Mouse (Mus musculus): ENCODE results near the gene Fars2. TPM values are rescaled to one million over a fixed set of nuclear protein-coding genes. Genes with fewer than 3 reads are reported as not detected.

Fars2 gene
- polyA plus RNA-seq, 1 experiment from 2014 or later, result 37.9 TPM

DNA sequence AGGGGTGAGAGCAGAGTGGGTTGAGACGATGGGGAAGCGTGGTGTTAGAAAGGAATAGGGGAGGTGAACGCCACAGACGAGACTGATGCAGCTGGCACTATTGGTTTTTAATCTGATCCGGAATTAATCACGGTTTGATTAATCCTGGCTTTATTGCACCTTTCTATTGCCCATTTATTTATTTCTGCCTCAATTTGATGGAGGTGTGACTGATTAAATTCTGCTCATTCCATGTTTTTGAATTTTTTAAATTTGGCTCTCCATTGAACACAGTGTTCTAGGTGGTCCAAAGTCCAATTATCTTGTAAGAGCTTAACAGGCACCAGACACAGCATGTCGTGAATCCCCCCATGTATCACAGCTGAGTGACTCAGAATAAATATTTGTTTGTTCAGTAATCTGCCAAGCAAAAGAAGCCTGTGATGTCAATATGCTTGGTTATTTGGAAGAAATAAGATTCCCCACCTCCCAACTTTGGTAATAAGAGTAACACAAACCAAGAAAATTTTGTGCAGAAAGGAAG, 166.4 kb downstream of the Fars2 start:
- Histone ChIP-seq H3K9ac (replicated peaks) (no peak overlapping the region), H3K4me3 (ENCODE audit: low read depth, low read length) (no peak overlapping the region), H3K36me3 (replicated peaks; ENCODE audit: insufficient read depth, low read length) (no peaks in the 10 kb centered on the region), H3K4me1 (ENCODE audit: insufficient read depth) (peaks cover 4% of the 10 kb centered on the region), H3K4me2 (ENCODE audit: low read depth, low read length) (no peak overlapping the region), H3K27me3 (ENCODE audit: insufficient read depth, low read length) (no peaks in the 10 kb centered on the region), H3K9me3 (ENCODE audit: low read length) (no peaks in the 10 kb centered on the region), H3K27ac (ENCODE audit: low read depth) (no peak overlapping the region)
- DNase-seq (no peak), ATAC-seq (no peak)
- TF ChIP-seq EP300 (IDR thresholded peaks at IDR 0.05; ENCODE audit: low read depth) (no peak), CTCF (IDR thresholded peaks at IDR 0.05; ENCODE audit: low read depth) (no peak)
- WGBS (ENCODE audit: insufficient replicate concordance), result 83% methylated on average over 7 of the region's 7 CpGs

GRCm38 (mm10) chr13:36284097-36284496, 166.9 kb downstream of the Fars2 start:
- H3K9me3 ChIP-seq (ENCODE audit: low read length), result no peaks in the 10 kb centered on the region
- no peak overlapping the region for H3K4me2 ChIP-seq (ENCODE audit: low read depth, low read length)
- 79% methylated on average over 1 of the region's 1 CpGs for WGBS (ENCODE audit: insufficient replicate concordance)

DNA sequence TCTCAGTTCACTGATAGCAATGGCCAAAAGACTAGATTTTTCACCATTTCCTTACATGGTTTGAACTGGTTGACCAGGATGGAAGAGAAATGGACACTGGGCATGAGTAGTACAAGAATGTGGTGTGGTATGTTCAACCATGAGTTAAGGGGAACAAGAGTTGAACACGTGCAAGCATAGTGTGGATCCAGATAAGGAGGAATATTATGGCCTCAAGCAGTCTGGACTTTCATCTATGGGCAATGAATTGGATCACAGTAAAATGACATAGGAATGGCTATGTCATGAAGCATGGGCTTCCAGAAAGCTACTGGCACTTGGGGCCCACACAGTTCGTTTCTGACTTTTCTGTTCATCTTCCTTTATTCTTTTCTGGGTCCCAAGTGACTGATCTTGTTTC, 168.0 kb downstream of the Fars2 start:
- 73% methylated on average over 2 of the region's 2 CpGs for WGBS (ENCODE audit: insufficient replicate concordance)
- H3K9me3 ChIP-seq (ENCODE audit: low read length), result no peaks in the 10 kb centered on the region
- H3K9ac ChIP-seq (replicated peaks), result no peak overlapping the region
- no peaks in the 10 kb centered on the region for H3K36me3 ChIP-seq (replicated peaks; ENCODE audit: insufficient read depth, low read length)
- no peak overlapping the region for H3K4me3 ChIP-seq (ENCODE audit: low read depth, low read length)
- H3K27ac ChIP-seq (ENCODE audit: low read depth), result no peak overlapping the region
- TF ChIP-seq CTCF (IDR thresholded peaks at IDR 0.05; ENCODE audit: low read depth), result no peak
- TF ChIP-seq EP300 (IDR thresholded peaks at IDR 0.05; ENCODE audit: low read depth), result no peak
- no peak for DNase-seq
- H3K4me1 ChIP-seq (ENCODE audit: insufficient read depth), result peaks cover 4% of the 10 kb centered on the region
- ATAC-seq, result no peak
- no peaks in the 10 kb centered on the region for H3K27me3 ChIP-seq (ENCODE audit: insufficient read depth, low read length)
- H3K4me2 ChIP-seq (ENCODE audit: low read depth, low read length), result no peak overlapping the region

More at GRCm38 (mm10) chr13:36284097-36284496, 166.9 kb downstream of the Fars2 start:
- ATAC-seq (no peak), DNase-seq (no peak)
- peaks cover 4% of the 10 kb centered on the region for H3K4me1 ChIP-seq (ENCODE audit: insufficient read depth)
- no peak overlapping the region for H3K27ac ChIP-seq (ENCODE audit: low read depth)
- no peak overlapping the region for H3K4me3 ChIP-seq (ENCODE audit: low read depth, low read length)
- TF ChIP-seq EP300 (IDR thresholded peaks at IDR 0.05; ENCODE audit: low read depth), result no peak
- TF ChIP-seq CTCF (IDR thresholded peaks at IDR 0.05; ENCODE audit: low read depth), result no peak
- H3K9ac ChIP-seq (replicated peaks), result no peak overlapping the region
- no peaks in the 10 kb centered on the region for H3K27me3 ChIP-seq (ENCODE audit: insufficient read depth, low read length)
- H3K36me3 ChIP-seq (replicated peaks; ENCODE audit: insufficient read depth, low read length), result no peaks in the 10 kb centered on the region

DNA sequence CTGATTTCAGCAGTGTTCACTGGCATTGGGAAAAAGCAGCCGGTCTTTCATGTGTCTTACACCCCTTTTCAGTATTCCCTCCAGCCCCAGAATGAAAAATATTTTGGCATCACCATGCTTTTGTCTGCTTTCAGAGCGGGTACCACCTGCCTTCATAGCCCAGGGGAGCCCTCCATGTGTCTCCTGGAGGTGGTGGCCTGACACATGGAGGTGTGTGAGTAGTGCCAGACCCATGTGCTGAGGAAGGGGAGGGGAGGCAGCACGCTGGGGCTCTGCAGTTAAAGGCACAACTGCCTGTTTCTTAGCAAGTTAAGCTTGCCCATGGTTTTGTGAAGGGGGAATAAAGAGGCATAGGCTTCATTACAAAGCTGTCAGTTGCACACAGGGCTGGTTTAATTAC, 176.3 kb downstream of the Fars2 start:
- Histone ChIP-seq H3K27me3 (ENCODE audit: insufficient read depth, low read length) (no peaks in the 10 kb centered on the region), H3K27ac (ENCODE audit: low read depth) (no peak overlapping the region), H3K4me3 (ENCODE audit: low read depth, low read length) (no peak overlapping the region), H3K36me3 (replicated peaks; ENCODE audit: insufficient read depth, low read length) (no peaks in the 10 kb centered on the region), H3K4me1 (ENCODE audit: insufficient read depth) (no peaks in the 10 kb centered on the region), H3K9ac (replicated peaks) (no peak overlapping the region), H3K4me2 (ENCODE audit: low read depth, low read length) (no peak overlapping the region), H3K9me3 (ENCODE audit: low read length) (no peaks in the 10 kb centered on the region)
- 75% methylated on average over 3 of the region's 3 CpGs for WGBS (ENCODE audit: insufficient replicate concordance)
- TF ChIP-seq CTCF (IDR thresholded peaks at IDR 0.05; ENCODE audit: low read depth) (no peak), EP300 (IDR thresholded peaks at IDR 0.05; ENCODE audit: low read depth) (no peak)
- ATAC-seq, result no peak
- no peak for DNase-seq

DNA sequence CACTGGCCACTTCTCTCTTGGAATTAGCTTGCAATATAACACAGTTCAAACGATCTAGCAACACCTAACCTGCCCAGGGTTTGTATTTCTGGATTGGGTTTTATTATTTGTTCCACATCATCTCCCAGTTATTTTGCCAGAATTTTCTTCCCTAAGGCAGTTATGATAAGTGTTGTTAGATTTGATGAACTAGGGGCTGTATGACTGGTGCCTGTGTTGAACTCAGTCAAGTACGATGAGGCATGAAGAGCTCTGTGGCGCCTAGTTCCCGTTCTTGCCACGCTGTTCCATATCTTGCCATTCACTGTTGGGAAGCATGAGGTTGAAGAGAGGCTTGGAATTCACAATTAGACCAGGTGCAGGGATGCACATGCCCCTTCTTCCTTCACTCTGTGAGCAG, 177.3 kb downstream of the Fars2 start:
- H3K27me3 ChIP-seq (ENCODE audit: insufficient read depth, low read length), result no peaks in the 10 kb centered on the region
- H3K4me3 ChIP-seq (ENCODE audit: low read depth, low read length), result no peak overlapping the region
- H3K36me3 ChIP-seq (replicated peaks; ENCODE audit: insufficient read depth, low read length), result no peaks in the 10 kb centered on the region
- DNase-seq (no peak), ATAC-seq (no peak)
- H3K9ac ChIP-seq (replicated peaks), result no peak overlapping the region
- no peaks in the 10 kb centered on the region for H3K9me3 ChIP-seq (ENCODE audit: low read length)
- H3K4me1 ChIP-seq (ENCODE audit: insufficient read depth), result no peaks in the 10 kb centered on the region
- no peak overlapping the region for H3K4me2 ChIP-seq (ENCODE audit: low read depth, low read length)
- no peak overlapping the region for H3K27ac ChIP-seq (ENCODE audit: low read depth)
- TF ChIP-seq EP300 (IDR thresholded peaks at IDR 0.05; ENCODE audit: low read depth), result no peak
- no peak for TF ChIP-seq CTCF (IDR thresholded peaks at IDR 0.05; ENCODE audit: low read depth)
- 88% methylated on average over 5 of the region's 5 CpGs for WGBS (ENCODE audit: insufficient replicate concordance)

- ATAC-seq (no peak), DNase-seq (no peak)
- no peak overlapping the region for H3K4me2 ChIP-seq (ENCODE audit: low read depth, low read length)
- no peaks in the 10 kb centered on the region for H3K9me3 ChIP-seq (ENCODE audit: low read length)
- no peaks in the 10 kb centered on the region for H3K27me3 ChIP-seq (ENCODE audit: insufficient read depth, low read length)
- no peak overlapping the region for H3K9ac ChIP-seq (replicated peaks)
- no peak overlapping the region for H3K4me3 ChIP-seq (ENCODE audit: low read depth, low read length)
- no peak overlapping the region for H3K27ac ChIP-seq (ENCODE audit: low read depth)
- TF ChIP-seq CTCF (IDR thresholded peaks at IDR 0.05; ENCODE audit: low read depth), result no peak
- TF ChIP-seq EP300 (IDR thresholded peaks at IDR 0.05; ENCODE audit: low read depth), result no peak
- H3K36me3 ChIP-seq (replicated peaks; ENCODE audit: insufficient read depth, low read length), result no peaks in the 10 kb centered on the region
- WGBS (ENCODE audit: insufficient replicate concordance), result 76% methylated on average over 6 of the region's 6 CpGs
- H3K4me1 ChIP-seq (ENCODE audit: insufficient read depth), result no peaks in the 10 kb centered on the region
Observed at GRCm38 (mm10) chr13:36295848-36296247, 178.6 kb downstream of the Fars2 start.

DNA sequence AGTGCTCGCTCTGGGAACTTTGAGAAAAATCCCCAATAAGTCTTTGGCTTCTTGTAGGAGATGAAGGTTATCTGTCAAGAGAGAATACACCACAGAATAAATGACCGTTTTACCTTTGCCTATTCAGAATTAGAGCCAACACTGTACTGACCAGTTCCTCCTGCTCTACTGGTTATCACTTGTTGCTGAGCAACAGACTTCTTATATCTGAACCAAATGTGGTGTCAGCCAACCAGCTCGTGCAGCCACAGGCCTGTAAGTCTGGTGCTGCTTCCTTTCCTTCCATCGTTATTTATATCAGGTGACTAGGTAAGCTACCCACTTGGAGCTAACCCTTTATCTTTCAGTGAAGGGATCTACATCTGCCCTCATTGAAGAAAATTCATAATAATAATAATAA, 179.4 kb downstream of the Fars2 start:
- H3K4me1 ChIP-seq (ENCODE audit: insufficient read depth), result no peaks in the 10 kb centered on the region
- DNase-seq (no peak), ATAC-seq (no peak)
- no peaks in the 10 kb centered on the region for H3K36me3 ChIP-seq (replicated peaks; ENCODE audit: insufficient read depth, low read length)
- 72% methylated on average over 4 of the region's 4 CpGs for WGBS (ENCODE audit: insufficient replicate concordance)
- no peak overlapping the region for H3K9ac ChIP-seq (replicated peaks)
- no peak overlapping the region for H3K27ac ChIP-seq (ENCODE audit: low read depth)
- no peaks in the 10 kb centered on the region for H3K27me3 ChIP-seq (ENCODE audit: insufficient read depth, low read length)
- no peak overlapping the region for H3K4me3 ChIP-seq (ENCODE audit: low read depth, low read length)
- H3K9me3 ChIP-seq (ENCODE audit: low read length), result no peaks in the 10 kb centered on the region
- TF ChIP-seq EP300 (IDR thresholded peaks at IDR 0.05; ENCODE audit: low read depth), result no peak
- H3K4me2 ChIP-seq (ENCODE audit: low read depth, low read length), result no peak overlapping the region

Data from liver, postnatal 0 days (tissue).